Mouse (Mus musculus) stomach, postnatal 0 days (tissue): ENCODE data around the gene Fsip1. TPM values are rescaled to one million over a fixed set of nuclear protein-coding genes. Genes with fewer than 3 reads are reported as not detected.

Experiments
- ATAC-seq: fragments of 200-750 bp; cut with Nextera tagmentation; 2 replicates; pipeline ENCODE4 v1.8.0; 2017; ENCODE audit not compliant: low FRiP score, low TSS enrichment
- DNase-seq: peaks from one replicate; pipeline ENCODE4 v3.0.0-alpha.2; 2016; ENCODE audit warnings: low spot score
- H3K27ac ChIP-seq: fragments of 300-500 bp; sonication (generic); replicated peaks from 2 replicates; pipeline ENCODE4 v1.5.1; 2014; ENCODE audit warnings: mild to moderate bottlenecking, control low read depth
- H3K27me3 ChIP-seq: fragments of 300-500 bp; sonication (generic); 2 replicates; pipeline ENCODE4 v1.6.1; 2014; ENCODE audit warnings: low read length; ENCODE audit not compliant: control insufficient read depth, insufficient read depth
- H3K36me3 ChIP-seq: fragments of 300-500 bp; sonication (generic); 2 replicates; pipeline ENCODE4 v1.6.1; 2014; ENCODE audit warnings: low read length, mixed read lengths; ENCODE audit not compliant: control insufficient read depth, insufficient read depth
- H3K4me1 ChIP-seq: fragments of 300-500 bp; sonication (generic); replicated peaks from 2 replicates; pipeline ENCODE4 v1.6.1; 2014; ENCODE audit warnings: antibody characterized with exemption; ENCODE audit not compliant: control insufficient read depth, insufficient read depth
- H3K4me2 ChIP-seq: fragments of 300-500 bp; sonication (generic); replicated peaks from 2 replicates; pipeline ENCODE4 v1.6.1; 2014; ENCODE audit warnings: low read depth, mild to moderate bottlenecking, control low read depth, moderate library complexity
- H3K4me3 ChIP-seq: fragments of 300-500 bp; sonication (generic); 2 replicates; pipeline ENCODE4 v1.5.1; 2014; ENCODE audit warnings: low read depth, low read length, control low read depth
- H3K9ac ChIP-seq: fragments of 300-500 bp; sonication (generic); 2 replicates; pipeline ENCODE4 v1.6.1; 2014; ENCODE audit warnings: mild to moderate bottlenecking, low read length, control low read depth, mixed read lengths
- H3K9me3 ChIP-seq: fragments of 300-500 bp; sonication (generic); 2 replicates; pipeline ENCODE4 v1.6.1; 2016; ENCODE audit warnings: low read length; ENCODE audit not compliant: control insufficient read depth
- CTCF ChIP-seq: IDR thresholded peaks from 2 replicates; pipeline ENCODE4 v1.5.1; 2016; ENCODE audit warnings: antibody characterized with exemption, low read depth, mild to moderate bottlenecking, moderate library complexity
- EP300 ChIP-seq: optimal IDR thresholded peaks from 2 replicates; pipeline ENCODE3; 2016; ENCODE audit warnings: antibody characterized with exemption
- WGBS: fragments of 180-500 bp; shearing (Covaris S2); extraction: QIAGEN DNeasy Blood & Tissue Kit; methylation state at CpG from one replicate; pipeline ENCODE4 v1.1.7; 2014; 5-methylcytosine and 5-hydroxymethylcytosine counted together
- polyA plus RNA-seq: library from polyadenylated mRNA; unstranded; fragments of >200 nt; fragmentation: Nextera tagmentation; extraction: Ambion mirVana; gene quantifications from 2 replicates; pipeline ENCODE4 v1.2.1, GENCODE M21; 2015

Gene Fsip1
- polyA plus RNA-seq, 1 experiment from 2014 or later: 0.07 TPM

DNA sequence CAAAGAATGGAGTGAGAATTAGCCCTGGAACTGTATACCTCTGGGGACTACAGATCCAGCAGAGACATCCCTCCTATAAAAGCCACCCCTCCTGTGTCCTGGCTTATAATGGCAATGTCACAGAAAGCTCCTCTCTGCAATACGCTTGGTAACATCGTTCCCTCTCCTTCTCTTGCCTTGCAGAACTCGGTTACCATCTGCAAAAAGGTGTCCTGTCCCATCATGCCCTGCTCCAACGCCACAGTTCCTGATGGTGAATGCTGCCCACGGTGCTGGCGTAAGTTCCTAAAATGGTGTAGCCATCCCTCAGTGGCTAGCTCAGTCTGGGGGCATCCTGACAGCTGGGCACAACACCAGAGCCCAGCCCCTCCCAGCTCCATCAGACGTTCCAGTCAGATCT is 141.1 kb downstream of the Fsip1 start:
- Histone ChIP-seq H3K4me3 (no peak overlapping the region), H3K4me1 (0 out of 2 replicates have a peak, but pooled peaks cover under 1% of the 10 kb centered on the region), H3K9ac (no peak overlapping the region), H3K4me2 (0 out of 2 replicates have a peak overlapping the region, but pooled peaks have one; percentile 3), H3K27ac (no peak overlapping the region), H3K27me3 (no peaks in the 10 kb centered on the region), H3K9me3 (no peaks in the 10 kb centered on the region), H3K36me3 (peaks cover 41% of the 10 kb centered on the region)
- TF ChIP-seq EP300 (no peak), CTCF (no peak)
- DNase-seq (no peak), ATAC-seq (no peak)
- 87% methylated on average over 7 of the region's 7 CpGs for WGBS

DNA sequence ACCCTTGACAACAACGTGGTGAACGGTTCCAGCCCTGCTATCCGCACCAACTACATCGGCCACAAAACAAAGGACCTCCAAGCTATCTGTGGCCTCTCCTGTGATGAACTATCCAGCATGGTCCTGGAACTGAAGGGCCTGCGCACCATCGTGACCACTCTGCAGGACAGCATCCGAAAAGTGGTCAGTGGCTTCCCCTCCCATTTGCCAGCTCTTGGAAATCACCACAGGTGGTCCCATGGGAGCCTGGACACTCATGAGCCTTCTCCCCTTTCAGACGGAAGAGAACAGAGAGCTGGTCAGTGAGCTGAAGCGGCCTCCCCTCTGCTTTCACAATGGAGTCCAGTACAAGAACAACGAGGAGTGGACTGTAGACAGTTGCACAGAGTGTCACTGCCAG is 142.1 kb downstream of the Fsip1 start:
- Histone ChIP-seq H3K27me3 (no peaks in the 10 kb centered on the region), H3K9ac (peak overlapping the region; percentile 35; the same call in 1 of the 2 replicates), H3K4me2 (peak overlapping the region; percentile 67), H3K36me3 (peaks cover 34% of the 10 kb centered on the region), H3K4me3 (peak overlapping the region; percentile 67), H3K4me1 (peaks cover 7% of the 10 kb centered on the region; the same call in 1 of the 2 replicates), H3K9me3 (no peaks in the 10 kb centered on the region), H3K27ac (no peak overlapping the region)
- WGBS: 72% methylated on average over 10 of the region's 10 CpGs
- no peak for ATAC-seq
- TF ChIP-seq EP300: no peak
- TF ChIP-seq CTCF: no peak
- DNase-seq: no peak

DNA sequence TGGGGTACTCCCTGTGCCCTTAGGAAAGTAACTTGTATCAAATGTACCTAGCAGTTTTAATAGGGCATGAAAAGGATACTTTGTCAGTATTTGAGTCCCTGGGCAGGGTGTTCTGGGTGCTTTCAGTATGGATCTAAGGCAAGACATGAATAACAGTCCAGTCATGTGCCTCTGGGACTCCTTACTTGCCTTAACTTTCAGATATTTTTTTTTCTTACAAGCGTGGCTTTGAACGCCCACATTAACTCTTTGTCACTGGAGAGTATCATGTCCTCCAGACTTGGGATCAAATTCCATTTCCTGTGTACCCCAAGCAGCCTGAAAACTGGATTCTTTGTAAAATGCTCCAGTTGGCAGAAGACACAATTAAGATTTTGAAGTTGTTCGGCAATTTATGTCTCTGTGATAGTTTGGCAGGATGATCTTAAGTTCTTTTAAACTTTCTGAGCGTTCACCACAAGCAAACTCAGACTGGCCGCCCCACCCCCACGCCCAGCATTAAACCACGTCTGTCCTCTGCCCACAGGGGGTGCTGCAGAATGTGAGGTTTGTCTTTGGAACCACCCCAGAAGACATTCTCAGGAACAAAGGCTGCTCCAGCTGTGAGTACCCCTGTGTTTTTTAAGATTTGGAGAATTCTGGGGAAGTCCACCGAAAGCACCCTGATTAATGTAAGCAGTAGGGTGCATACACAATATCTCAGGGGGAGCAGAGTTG is 142.8 kb downstream of the Fsip1 start:
- WGBS: 29% methylated on average over 8 of the region's 8 CpGs
- Histone ChIP-seq H3K27me3 (no peaks in the 10 kb centered on the region), H3K9me3 (no peaks in the 10 kb centered on the region), H3K27ac (no peak overlapping the region), H3K4me2 (peak overlapping the region; percentile 67), H3K4me1 (peaks cover 7% of the 10 kb centered on the region; the same call in 1 of the 2 replicates), H3K9ac (peak overlapping the region; percentile 71), H3K36me3 (peaks cover 28% of the 10 kb centered on the region), H3K4me3 (peak overlapping the region; percentile 67)
- ATAC-seq (no peak), DNase-seq (peak; percentile 50)
- TF ChIP-seq EP300 (no peak), CTCF (peak; percentile 67)

DNA sequence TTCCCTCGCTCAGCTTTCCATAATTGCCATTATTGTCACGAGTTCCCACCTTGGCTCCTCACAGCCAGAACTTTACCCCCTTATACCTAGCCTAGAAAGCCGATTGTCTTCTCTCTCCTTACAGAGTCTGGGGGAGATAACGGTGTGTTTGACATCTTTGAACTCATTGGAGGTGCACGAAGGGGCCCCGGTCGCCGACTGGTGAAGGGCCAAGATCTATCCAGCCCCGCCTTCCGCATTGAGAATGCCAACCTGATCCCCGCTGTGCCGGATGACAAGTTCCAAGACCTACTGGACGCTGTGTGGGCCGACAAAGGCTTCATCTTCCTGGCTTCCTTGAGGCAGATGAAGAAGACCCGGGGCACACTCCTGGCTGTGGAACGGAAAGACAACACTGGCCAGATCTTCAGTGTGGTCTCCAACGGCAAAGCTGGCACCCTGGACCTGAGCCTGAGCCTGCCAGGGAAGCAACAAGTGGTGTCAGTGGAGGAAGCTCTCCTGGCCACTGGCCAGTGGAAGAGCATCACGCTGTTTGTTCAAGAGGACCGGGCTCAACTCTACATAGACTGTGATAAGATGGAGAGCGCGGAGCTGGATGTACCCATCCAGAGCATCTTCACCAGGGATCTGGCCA is 143.8 kb downstream of the Fsip1 start:
- DNase-seq: no peak
- peaks cover 19% of the 10 kb centered on the region for H3K36me3 ChIP-seq
- TF ChIP-seq EP300 (no peak), CTCF (0 out of 2 replicates have a peak, but pooled peaks have one; percentile 4)
- 31% methylated on average over 21 of the region's 21 CpGs for WGBS
- ATAC-seq: no peak
- H3K9me3 ChIP-seq: no peaks in the 10 kb centered on the region
- peaks cover 7% of the 10 kb centered on the region; the same call in 1 of the 2 replicates for H3K4me1 ChIP-seq
- H3K4me3 ChIP-seq: peak overlapping the region; percentile 67
- no peak overlapping the region for H3K27ac ChIP-seq
- peak overlapping the region; percentile 67 for H3K4me2 ChIP-seq
- H3K27me3 ChIP-seq: no peaks in the 10 kb centered on the region
- peak overlapping the region; percentile 71 for H3K9ac ChIP-seq

DNA sequence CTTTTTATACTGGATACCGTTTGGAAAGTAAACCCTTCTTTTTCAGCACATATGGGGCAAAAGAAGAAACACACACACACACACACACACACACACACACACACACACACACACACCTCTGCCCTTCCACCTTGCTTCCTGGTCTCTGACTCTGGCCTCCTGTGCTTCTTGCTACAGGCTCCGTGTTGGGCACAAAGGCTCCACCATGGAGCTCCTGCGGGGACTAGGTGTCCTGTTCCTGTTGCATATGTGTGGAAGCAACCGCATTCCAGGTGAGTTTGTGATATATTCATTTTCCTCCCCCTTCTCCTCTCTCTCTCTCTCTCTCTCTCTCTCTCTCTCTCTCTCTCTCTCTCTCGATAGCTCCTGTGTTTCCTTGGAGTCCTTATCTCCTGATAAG is 144.3 kb downstream of the Fsip1 start:
- H3K27me3 ChIP-seq: no peaks in the 10 kb centered on the region
- no peaks in the 10 kb centered on the region for H3K9me3 ChIP-seq
- DNase-seq: peak; percentile 26
- H3K4me3 ChIP-seq: peak overlapping the region; percentile 67
- 14% methylated on average over 5 of the region's 5 CpGs for WGBS
- no peak for ATAC-seq
- TF ChIP-seq EP300 (no peak), CTCF (no peak)
- H3K27ac ChIP-seq: no peak overlapping the region; the same call in 1 of the 2 replicates
- peak overlapping the region; percentile 71 for H3K9ac ChIP-seq
- H3K36me3 ChIP-seq: peaks cover 14% of the 10 kb centered on the region
- H3K4me1 ChIP-seq: peaks cover 7% of the 10 kb centered on the region; the same call in 1 of the 2 replicates
- H3K4me2 ChIP-seq: peak overlapping the region; percentile 67
